Mouse (Mus musculus) gastrocnemius, postnatal 25 days (tissue): ENCODE measurements around the gene Gm20388. TPM values are rescaled to one million over a fixed set of nuclear protein-coding genes. Genes with fewer than 3 reads are reported as not detected.

Source experiments
- DNase-seq: peaks from one replicate; pipeline ENCODE4 v3.0.0; 2022
- total RNA-seq, 2 experiments: library from RNA; stranded (reverse); gene quantifications; 1 replicate in 1 of 2; 2 replicates in 1 of 2; pipeline ENCODE4 v1.2.3; 2021

Gene Gm20388
- total RNA-seq, 2 experiments from 2014 or later = 6.7 TPM; not detected in 1

- DNase-seq = peak; percentile 42
These were observed 2372.1 kb downstream of the Gm20388 start for GRCm38 (mm10) chr8:122282501-122283355.

GRCm38 (mm10) chr8:122283356-122284202 lies 2372.9 kb downstream of the Gm20388 start:
- DNase-seq = peak; percentile 73

DNA sequence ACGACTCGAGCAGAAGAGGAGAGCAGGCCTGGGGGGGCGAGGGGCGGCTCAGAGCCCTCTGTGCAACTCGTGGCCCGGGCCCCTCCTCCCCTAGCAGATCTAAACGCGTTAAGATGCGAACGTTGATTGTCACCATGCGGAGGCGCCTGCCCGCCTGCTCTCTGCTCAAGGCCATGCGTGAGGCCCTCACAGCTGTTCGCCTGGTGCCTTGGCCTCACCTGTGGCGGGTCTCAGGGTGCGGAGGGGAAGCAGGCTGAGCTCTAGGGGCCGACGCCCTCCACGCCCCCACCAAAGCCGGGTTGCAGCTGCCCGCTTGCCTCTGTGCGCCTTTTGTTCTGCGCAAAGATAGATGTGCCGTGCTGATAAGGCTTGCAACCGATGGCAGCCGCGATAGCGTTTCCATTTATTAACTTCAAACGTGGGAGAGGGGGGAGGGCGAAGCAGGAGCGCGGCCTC lies 2373.6 kb downstream of the Gm20388 start:
- no peak for DNase-seq

GRCm38 (mm10) chr8:122284659-122285261 lies 2374.1 kb downstream of the Gm20388 start:
- no peak for DNase-seq

- DNase-seq = no peak
These were observed 2375.1 kb downstream of the Gm20388 start for GRCm38 (mm10) chr8:122285727-122286126.

- DNase-seq = no peak
These were observed 2376.3 kb downstream of the Gm20388 start for GRCm38 (mm10) chr8:122286899-122287298.

DNA sequence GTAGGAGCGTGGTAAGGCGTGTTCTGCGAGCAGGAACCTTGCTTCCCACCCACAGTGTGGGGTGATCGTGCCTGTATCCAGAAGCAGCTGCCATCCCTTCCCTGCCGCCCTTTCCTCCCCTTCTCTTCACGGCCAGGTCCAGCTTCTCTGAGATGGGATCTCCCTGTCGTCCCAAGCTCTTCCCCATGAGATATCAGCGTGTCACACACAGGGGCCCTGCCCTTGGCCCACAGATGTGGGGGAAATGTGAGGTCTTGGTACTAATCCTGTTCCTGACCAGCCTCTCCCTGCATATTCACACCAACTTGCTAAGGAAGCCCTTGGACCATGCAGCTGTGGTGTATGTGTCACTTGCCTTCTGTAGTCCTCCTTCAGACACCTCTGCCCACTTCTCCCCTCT lies 2377.1 kb downstream of the Gm20388 start:
- no peak for DNase-seq

GRCm38 (mm10) chr8:122288344-122288743 lies 2377.7 kb downstream of the Gm20388 start:
- no peak for DNase-seq

- no peak for DNase-seq
These were observed 2380.4 kb downstream of the Gm20388 start for GRCm38 (mm10) chr8:122291075-122291474.

- no peak for DNase-seq
These were observed 2380.9 kb downstream of the Gm20388 start for GRCm38 (mm10) chr8:122291549-122291948.

- no peak for DNase-seq
These were observed 2382.8 kb downstream of the Gm20388 start for GRCm38 (mm10) chr8:122293484-122293883.

GRCm38 (mm10) chr8:122294273-122294683 lies 2383.6 kb downstream of the Gm20388 start:
- no peak for DNase-seq

GRCm38 (mm10) chr8:122295389-122295788 lies 2384.7 kb downstream of the Gm20388 start:
- DNase-seq = no peak

- DNase-seq = no peak
These were observed 2385.7 kb downstream of the Gm20388 start for GRCm38 (mm10) chr8:122296173-122297001.

- DNase-seq = no peak
These were observed 2389.1 kb downstream of the Gm20388 start for GRCm38 (mm10) chr8:122299581-122300254.

- DNase-seq = no peak
These were observed 2390.4 kb downstream of the Gm20388 start for GRCm38 (mm10) chr8:122301081-122301480.

DNA sequence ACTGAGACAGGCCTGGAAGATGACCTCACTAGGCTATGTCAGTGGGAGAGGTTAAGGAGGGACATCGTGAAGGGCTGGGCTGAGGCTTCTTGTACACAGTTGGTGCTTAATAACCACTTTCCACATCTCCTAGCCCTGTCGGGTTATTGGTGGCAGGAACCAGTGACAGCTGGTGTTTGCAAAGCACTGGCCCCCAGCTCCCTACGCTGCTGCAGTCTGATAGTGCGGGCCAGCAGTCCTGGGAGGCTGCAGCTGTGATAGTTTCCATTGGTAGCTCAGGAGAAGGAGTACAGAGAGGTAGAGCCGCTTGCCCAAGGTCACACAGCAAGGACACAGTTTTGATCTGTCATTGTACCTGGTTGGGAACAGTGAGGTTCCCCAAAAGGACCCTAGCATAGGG lies 2391.2 kb downstream of the Gm20388 start:
- DNase-seq = no peak

DNA sequence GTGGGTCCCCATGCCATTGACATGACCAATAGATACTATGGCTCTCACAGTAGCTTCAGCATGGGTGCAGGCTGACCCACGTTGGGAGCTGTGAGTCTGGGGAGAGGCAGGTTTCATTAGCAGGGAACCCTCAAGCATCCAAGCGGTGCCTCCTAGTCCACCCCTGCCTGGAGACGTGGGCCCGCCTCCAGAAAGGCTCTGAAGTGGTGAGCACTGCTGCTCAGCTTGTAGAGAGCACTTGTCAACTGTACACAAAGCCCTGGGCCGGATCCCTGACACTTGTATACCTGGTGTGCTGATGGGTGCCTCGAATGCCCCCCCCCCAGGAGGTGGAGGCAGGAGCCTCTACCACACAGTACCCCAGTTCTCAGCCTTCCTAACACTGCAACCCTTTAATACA lies 2392.8 kb downstream of the Gm20388 start:
- no peak for DNase-seq

GRCm38 (mm10) chr8:122304058-122304457 lies 2393.4 kb downstream of the Gm20388 start:
- no peak for DNase-seq

GRCm38 (mm10) chr8:122306660-122307399 lies 2396.2 kb downstream of the Gm20388 start:
- DNase-seq = no peak
